Mouse (Mus musculus): ENCODE measurements at regions not wholly inside any gene's neighbourhood (a gene's known extent, or its start where the extent isn't known, plus 50 kb on each side); places are given as distances from the start of the nearest gene placed in this dataset.

DNA sequence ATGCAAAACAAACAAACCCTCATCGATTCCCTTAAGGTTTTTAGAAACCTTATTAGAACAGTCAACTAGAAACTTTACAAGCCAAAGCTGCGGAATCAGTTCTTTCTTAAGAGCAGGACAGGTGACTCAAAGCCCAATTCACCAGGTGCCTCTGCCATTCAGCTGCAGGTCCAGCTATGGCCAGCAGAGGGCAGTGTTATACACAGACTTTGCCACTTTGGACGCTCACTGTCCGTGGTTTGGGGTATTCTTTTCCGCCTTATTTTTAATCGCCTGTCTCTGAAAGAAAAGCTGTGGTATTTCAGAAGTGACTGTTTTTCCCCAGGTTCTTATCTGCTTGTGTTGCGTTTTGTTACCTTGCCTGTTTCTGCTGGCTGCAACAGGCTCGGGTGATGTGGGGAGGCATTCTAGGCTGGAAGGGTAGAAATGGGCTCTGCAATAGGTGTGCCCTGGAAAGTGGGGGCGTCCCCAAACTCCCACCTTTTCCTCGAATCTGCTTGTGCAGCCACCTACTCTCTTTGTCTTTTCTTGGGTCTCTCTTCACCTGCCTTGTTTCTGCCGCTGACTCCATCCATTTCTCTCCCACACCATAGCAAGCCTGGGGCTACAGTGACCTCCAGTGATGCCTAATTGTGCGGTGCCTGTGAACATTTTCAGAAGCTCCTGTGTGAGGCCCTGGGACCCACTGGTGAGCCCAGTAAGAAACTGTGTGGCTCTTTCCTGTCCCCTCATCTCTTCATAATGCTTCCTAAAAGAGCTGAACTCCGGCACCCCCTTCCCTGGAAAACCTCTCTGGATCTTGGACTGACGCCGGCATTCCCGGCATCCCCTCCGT is 142.4 kb downstream of the Mtx3 start:
- peak; percentile 86 for DNase-seq

DNA sequence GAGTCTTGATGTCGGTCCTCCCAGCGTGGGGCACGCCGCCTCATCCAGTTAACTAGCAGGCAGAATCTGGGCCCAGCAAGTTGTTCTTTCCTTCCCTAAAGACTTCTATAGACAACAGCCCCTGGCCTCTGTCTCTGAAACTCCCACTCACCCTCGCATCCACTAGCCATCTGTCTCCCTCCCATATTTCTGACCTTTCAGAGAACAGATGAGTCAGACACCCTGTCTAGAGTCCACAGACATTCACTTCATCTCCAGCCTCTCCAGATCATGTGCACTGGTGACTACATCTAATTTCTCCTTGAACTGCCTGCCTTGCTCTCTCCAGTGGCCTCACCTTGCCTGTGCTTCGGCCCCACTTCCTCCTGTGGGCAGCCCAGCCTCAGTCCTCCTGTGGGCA is 143.1 kb downstream of the Mtx3 start:
- DNase-seq: no peak

DNA sequence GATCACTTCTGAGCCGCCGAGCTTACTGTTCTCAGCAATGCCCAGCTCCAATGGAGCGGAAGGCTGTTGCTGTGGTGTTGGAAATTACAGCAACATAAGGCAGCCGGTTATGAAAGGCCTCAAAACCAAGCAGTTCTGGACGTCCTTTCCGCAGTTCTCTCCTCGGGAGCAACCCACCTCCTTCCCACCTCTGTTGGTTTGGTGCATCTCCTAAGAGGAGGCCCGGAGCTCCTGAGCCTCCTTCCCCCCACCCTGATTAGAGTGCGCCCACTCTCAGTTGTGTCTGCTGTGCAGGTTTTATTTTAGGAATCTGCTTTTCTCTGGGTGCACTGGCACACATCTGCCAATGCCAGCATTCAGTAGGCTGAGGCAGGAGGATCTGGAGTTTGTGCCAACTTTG is 144.0 kb downstream of the Mtx3 start:
- DNase-seq: no peak

DNA sequence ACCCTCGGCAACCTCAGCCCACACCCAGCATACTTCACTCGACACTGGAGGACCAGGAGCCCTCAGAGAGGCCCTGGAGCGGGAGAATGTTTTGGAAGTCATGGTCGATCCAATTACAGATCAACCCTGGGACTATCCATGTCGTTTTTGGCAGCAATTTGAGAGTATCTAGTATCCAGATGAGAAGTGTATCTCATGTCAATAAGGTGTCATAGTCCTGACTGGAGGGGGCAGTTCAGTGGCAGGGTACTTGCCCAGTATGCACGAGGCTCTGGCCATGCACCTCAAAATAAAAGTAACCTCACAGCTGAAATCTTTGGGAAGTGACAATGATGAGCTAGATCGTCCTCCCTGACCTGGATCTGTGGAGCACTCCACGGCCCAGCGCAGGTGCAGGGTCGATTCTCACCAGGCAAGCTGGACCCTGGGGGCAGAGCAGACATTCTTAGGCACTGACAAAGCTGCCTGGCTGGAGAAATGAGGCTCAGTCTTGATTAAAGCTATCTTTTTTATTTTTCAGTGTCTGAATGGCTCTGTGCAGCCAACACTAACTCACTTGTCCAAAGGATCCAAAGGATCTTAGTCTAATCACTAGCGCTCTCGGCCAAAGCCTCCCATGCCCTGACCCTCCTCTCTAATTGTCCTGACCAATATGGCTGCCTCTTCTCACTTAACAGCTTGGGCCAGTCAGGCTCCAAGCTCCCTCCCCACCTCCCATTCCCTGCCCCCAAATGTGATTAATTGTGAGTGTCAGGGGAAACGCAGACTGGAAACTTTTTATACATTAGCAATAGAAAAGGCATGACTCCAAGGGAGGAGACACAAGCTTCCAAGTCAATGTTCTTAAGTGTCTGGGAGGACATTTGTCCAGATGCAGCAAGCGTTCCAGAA is 146.0 kb downstream of the Mtx3 start:
- DNase-seq: no peak
